Mouse (Mus musculus) neural tube, embryonic 12.5 days (tissue): ENCODE data around the gene Otulin. TPM values are rescaled to one million over a fixed set of nuclear protein-coding genes. Genes with fewer than 3 reads are reported as not detected.

Source experiments
- ATAC-seq: fragments of 200-750 bp; cut with Nextera tagmentation; 2 replicates; pipeline ENCODE4 v1.8.0; 2017; ENCODE audit warnings: low read depth, mild to moderate bottlenecking, moderate TSS enrichment, moderate library complexity; ENCODE audit not compliant: low FRiP score
- H3K27ac ChIP-seq: fragments of 300-500 bp; sonication (generic); 2 replicates; pipeline ENCODE4 v1.5.1; 2016
- H3K27me3 ChIP-seq: fragments of 300-500 bp; sonication (generic); replicated peaks from 2 replicates; pipeline ENCODE4 v1.6.1; 2016; ENCODE audit warnings: mild to moderate bottlenecking
- H3K36me3 ChIP-seq: fragments of 300-500 bp; sonication (generic); 2 replicates; pipeline ENCODE4 v1.6.1; 2016; ENCODE audit warnings: mild to moderate bottlenecking
- H3K4me1 ChIP-seq: fragments of 300-500 bp; sonication (generic); 2 replicates; pipeline ENCODE4 v1.6.1; 2016
- H3K4me2 ChIP-seq: fragments of 300-500 bp; sonication (generic); replicated peaks from 2 replicates; pipeline ENCODE4 v1.6.1; 2016; ENCODE audit warnings: mild to moderate bottlenecking
- H3K4me3 ChIP-seq: fragments of 300-500 bp; sonication (generic); 2 replicates; pipeline ENCODE4 v1.5.1; 2016
- H3K9ac ChIP-seq: fragments of 300-500 bp; sonication (generic); 2 replicates; pipeline ENCODE4 v1.6.1; 2016; ENCODE audit warnings: mild to moderate bottlenecking
- H3K9me3 ChIP-seq: fragments of 300-500 bp; sonication (generic); 2 replicates; pipeline ENCODE4 v1.6.1; 2016; ENCODE audit warnings: mild to moderate bottlenecking
- WGBS: fragments of 180-500 bp; shearing (Covaris S2); methylation state at CpG from one replicate; pipeline ENCODE4 v1.1.7; 2016; 5-methylcytosine and 5-hydroxymethylcytosine counted together
- polyA plus RNA-seq: library from polyadenylated mRNA; unstranded; fragments of >200 nt; fragmentation: Nextera tagmentation; extraction: Ambion mirVana; gene quantifications from 2 replicates; pipeline ENCODE4 v1.2.1, GENCODE M21; 2016

Otulin gene
- polyA plus RNA-seq, 1 experiment from 2014 or later: 32.8 TPM

- Histone ChIP-seq H3K27ac (no peak overlapping the region), H3K9me3 (no peaks in the 10 kb centered on the region), H3K4me2 (no peak overlapping the region), H3K4me1 (peaks cover 7% of the 10 kb centered on the region; the same call in 1 of the 2 replicates), H3K4me3 (no peak overlapping the region), H3K36me3 (no peaks in the 10 kb centered on the region), H3K27me3 (no peaks in the 10 kb centered on the region), H3K9ac (no peak overlapping the region)
- 74% methylated on average over 20 of the region's 20 CpGs for WGBS
- 0 out of 2 replicates have a peak, but pooled peaks have one; percentile 19 for ATAC-seq
Measured at GRCm38 (mm10) chr15:27503801-27504730, 126.4 kb downstream of the Otulin start.

- peaks cover 7% of the 10 kb centered on the region; the same call in 1 of the 2 replicates for H3K4me1 ChIP-seq
- ATAC-seq: no peak
- WGBS: 94% methylated on average over 9 of the region's 9 CpGs
Measured at GRCm38 (mm10) chr15:27503221-27503620, 127.3 kb downstream of the Otulin start.

GRCm38 (mm10) chr15:27502338-27502737 is 128.2 kb downstream of the Otulin start:
- 89% methylated on average over 13 of the region's 13 CpGs for WGBS
- no peaks in the 10 kb centered on the region for H3K9me3 ChIP-seq
- no peak overlapping the region for H3K9ac ChIP-seq
- no peak overlapping the region for H3K27ac ChIP-seq
- H3K27me3 ChIP-seq: no peaks in the 10 kb centered on the region
- H3K4me3 ChIP-seq: no peak overlapping the region
- no peak for ATAC-seq
- H3K4me2 ChIP-seq: no peak overlapping the region
- no peaks in the 10 kb centered on the region for H3K36me3 ChIP-seq
- H3K4me1 ChIP-seq: peaks cover 14% of the 10 kb centered on the region; the same call in 1 of the 2 replicates

More at GRCm38 (mm10) chr15:27503221-27503620, 127.3 kb downstream of the Otulin start:
- Histone ChIP-seq H3K4me3 (no peak overlapping the region), H3K36me3 (no peaks in the 10 kb centered on the region), H3K9me3 (no peaks in the 10 kb centered on the region), H3K27me3 (no peaks in the 10 kb centered on the region), H3K27ac (no peak overlapping the region), H3K4me2 (no peak overlapping the region), H3K9ac (no peak overlapping the region)

- WGBS: 85% methylated on average over 15 of the region's 15 CpGs
Measured at GRCm38 (mm10) chr15:27500390-27500789, 130.1 kb downstream of the Otulin start.

GRCm38 (mm10) chr15:27498078-27498477 is 132.4 kb downstream of the Otulin start:
- 76% methylated on average over 5 of the region's 5 CpGs for WGBS
- H3K4me1 ChIP-seq: peaks cover 33% of the 10 kb centered on the region
- H3K27me3 ChIP-seq: no peaks in the 10 kb centered on the region
- no peak overlapping the region for H3K27ac ChIP-seq
- H3K4me2 ChIP-seq: no peak overlapping the region
- no peak overlapping the region for H3K4me3 ChIP-seq
- no peak for ATAC-seq
- no peak overlapping the region for H3K9ac ChIP-seq
- H3K9me3 ChIP-seq: no peaks in the 10 kb centered on the region
- H3K36me3 ChIP-seq: no peaks in the 10 kb centered on the region

More at GRCm38 (mm10) chr15:27500390-27500789, 130.1 kb downstream of the Otulin start:
- Histone ChIP-seq H3K4me2 (no peak overlapping the region), H3K36me3 (no peaks in the 10 kb centered on the region), H3K4me3 (no peak overlapping the region), H3K9me3 (no peaks in the 10 kb centered on the region), H3K9ac (no peak overlapping the region), H3K27me3 (no peaks in the 10 kb centered on the region), H3K4me1 (peaks cover 33% of the 10 kb centered on the region), H3K27ac (no peak overlapping the region)
- ATAC-seq: no peak

GRCm38 (mm10) chr15:27497300-27497997 is 133.0 kb downstream of the Otulin start:
- H3K27ac ChIP-seq: no peak overlapping the region
- H3K9me3 ChIP-seq: no peaks in the 10 kb centered on the region
- peaks cover 33% of the 10 kb centered on the region for H3K4me1 ChIP-seq
- WGBS: 51% methylated on average over 7 of the region's 7 CpGs
- H3K4me3 ChIP-seq: no peak overlapping the region
- no peaks in the 10 kb centered on the region for H3K36me3 ChIP-seq
- H3K4me2 ChIP-seq: no peak overlapping the region
- H3K27me3 ChIP-seq: no peaks in the 10 kb centered on the region
- ATAC-seq: no peak
- H3K9ac ChIP-seq: no peak overlapping the region

GRCm38 (mm10) chr15:27496596-27497299 is 133.7 kb downstream of the Otulin start:
- peaks cover 33% of the 10 kb centered on the region for H3K4me1 ChIP-seq
- H3K27ac ChIP-seq: no peak overlapping the region
- ATAC-seq: peak; percentile 34; the same call in 1 of the 2 replicates

GRCm38 (mm10) chr15:27495981-27496401 is 134.5 kb downstream of the Otulin start:
- Histone ChIP-seq H3K27ac (peak overlapping the region; percentile 53; the same call in 1 of the 2 replicates), H3K4me1 (peaks cover 33% of the 10 kb centered on the region), H3K9ac (no peak overlapping the region), H3K4me3 (no peak overlapping the region), H3K9me3 (no peaks in the 10 kb centered on the region), H3K36me3 (no peaks in the 10 kb centered on the region), H3K4me2 (no peak overlapping the region), H3K27me3 (no peaks in the 10 kb centered on the region)
- peak; percentile 59 for ATAC-seq
- 9% methylated on average over 5 of the region's 5 CpGs for WGBS

More at GRCm38 (mm10) chr15:27496596-27497299, 133.7 kb downstream of the Otulin start:
- WGBS: 71% methylated on average over 11 of the region's 11 CpGs
- Histone ChIP-seq H3K4me3 (no peak overlapping the region), H3K9me3 (no peaks in the 10 kb centered on the region), H3K27me3 (no peaks in the 10 kb centered on the region), H3K9ac (no peak overlapping the region), H3K36me3 (no peaks in the 10 kb centered on the region), H3K4me2 (no peak overlapping the region)

- WGBS: 43% methylated on average over 10 of the region's 10 CpGs
- no peak for ATAC-seq
- Histone ChIP-seq H3K4me1 (peaks cover 33% of the 10 kb centered on the region), H3K27ac (no peak overlapping the region), H3K9me3 (no peaks in the 10 kb centered on the region), H3K27me3 (no peaks in the 10 kb centered on the region), H3K4me3 (no peak overlapping the region), H3K36me3 (no peaks in the 10 kb centered on the region), H3K4me2 (no peak overlapping the region), H3K9ac (no peak overlapping the region)
Measured at GRCm38 (mm10) chr15:27493516-27493915, 137.0 kb downstream of the Otulin start.

- Histone ChIP-seq H3K9me3 (no peaks in the 10 kb centered on the region), H3K4me1 (peaks cover 33% of the 10 kb centered on the region), H3K9ac (no peak overlapping the region), H3K27ac (no peak overlapping the region), H3K36me3 (no peaks in the 10 kb centered on the region), H3K4me3 (no peak overlapping the region), H3K4me2 (no peak overlapping the region), H3K27me3 (no peaks in the 10 kb centered on the region)
- ATAC-seq: no peak
- 74% methylated on average over 1 of the region's 1 CpGs for WGBS
Measured at GRCm38 (mm10) chr15:27492734-27493133, 137.8 kb downstream of the Otulin start.
